22 mouse cellular contexts compared by ENCODE assay signal in the genomic region with DNA sequence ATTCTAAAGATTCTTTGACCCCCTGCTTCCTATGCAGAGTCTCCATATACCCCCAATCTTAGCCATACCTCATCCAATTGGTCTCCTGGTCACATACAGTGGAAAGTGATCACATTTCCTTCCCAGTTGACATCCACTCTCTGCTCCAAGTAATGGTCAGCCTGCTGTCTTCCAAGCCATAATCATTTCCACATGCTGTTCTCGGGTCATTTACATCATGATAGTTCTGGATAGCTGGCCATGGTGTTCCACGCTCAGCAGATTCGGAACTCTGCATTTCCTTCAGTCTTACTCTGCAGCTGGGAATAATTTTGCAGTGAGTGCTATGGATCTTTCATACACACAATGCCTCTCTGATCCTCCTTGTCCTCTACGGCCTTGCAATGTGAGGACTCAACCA. TPM values are rescaled to one million over a fixed set of nuclear protein-coding genes. Genes with fewer than 3 reads are reported as not detected.
DNase-seq lines count a peak whose midpoint lies in the region; ATAC-seq lines count a peak whose summit lies in the region.
"Had no signal": no experiment of that assay in that cellular context is flagged by ENCODE, and none has a peak within 500 bp of the region (broad histone marks: within the 10 kb centered on the region; RNA-seq: fewer than 3 reads in every experiment).

No protein-coding gene starts in this region.

- H3K4me2 ChIP-seq in embryonic facial prominence, embryonic 14.5 days (ENCODE audit: low read depth, low read length) = no peak overlapping the region
- H3K4me2 ChIP-seq: embryonic facial prominence, embryonic 15.5 days; heart, embryonic 12.5 days; hindbrain, embryonic 12.5 days had no signal

- 43% methylated on average over 4 of the region's 4 CpGs for WGBS in embryonic facial prominence, embryonic 14.5 days

- ATAC-seq in embryonic facial prominence, embryonic 14.5 days (ENCODE audit: low read depth) = 0 out of 2 replicates have a peak, but pooled peaks have one; percentile 33
- no peak for ATAC-seq in frontal cortex, adult (ENCODE audit: low TSS enrichment)
- ATAC-seq: forebrain, embryonic 14.5 days; hindbrain, postnatal 0 days had no signal

- H3K4me3 ChIP-seq in embryonic facial prominence, embryonic 14.5 days (ENCODE audit: low read depth, low read length) = no peak overlapping the region
- H3K4me3 ChIP-seq: embryonic facial prominence, embryonic 15.5 days; erythroblast, embryonic 14.5 days; forebrain, embryonic 10.5 days; heart, embryonic 12.5 days; hindbrain, embryonic 12.5 days had no signal

- H3K36me3 ChIP-seq in embryonic facial prominence, embryonic 14.5 days (ENCODE audit: control insufficient read depth, insufficient read depth, low read length) = no peaks in the 10 kb centered on the region
- H3K36me3 ChIP-seq: embryonic facial prominence, embryonic 15.5 days; forebrain, embryonic 10.5 days; heart, embryonic 12.5 days; hindbrain, embryonic 12.5 days had no signal

- H3K9ac ChIP-seq in embryonic facial prominence, embryonic 14.5 days (ENCODE audit: low read depth, low read length) = no peak overlapping the region
- H3K9ac ChIP-seq: embryonic facial prominence, embryonic 15.5 days; heart, embryonic 12.5 days; hindbrain, embryonic 12.5 days had no signal

- H3K4me1 ChIP-seq in embryonic facial prominence, embryonic 14.5 days (ENCODE audit: control insufficient read depth, insufficient read depth, low read length) = 0 out of 2 replicates have a peak, but pooled peaks cover 3% of the 10 kb centered on the region
- H3K4me1 ChIP-seq: forebrain, embryonic 10.5 days; heart, embryonic 12.5 days; hindbrain, embryonic 12.5 days had no signal

- H3K27me3 ChIP-seq in embryonic facial prominence, embryonic 14.5 days (replicated peaks; ENCODE audit: control insufficient read depth, insufficient read depth, low read length) = no peaks in the 10 kb centered on the region
- H3K27me3 ChIP-seq: CH12.LX; embryonic facial prominence, embryonic 15.5 days; heart, embryonic 12.5 days; hindbrain, embryonic 12.5 days had no signal

- H3K27ac ChIP-seq in embryonic facial prominence, embryonic 14.5 days (replicated peaks; ENCODE audit: low read depth, low read length) = no peak overlapping the region
- H3K27ac ChIP-seq: embryonic facial prominence, embryonic 15.5 days; forebrain, embryonic 10.5 days; hindbrain, embryonic 12.5 days; hindbrain, postnatal 0 days had no signal

- intact Hi-C loops in heart, postnatal 36 days (cut with DNase I) = no loop called here

- no peaks in the 10 kb centered on the region for H3K9me3 ChIP-seq in embryonic facial prominence, embryonic 14.5 days (ENCODE audit: control insufficient read depth, low read length)
- H3K9me3 ChIP-seq: embryonic facial prominence, embryonic 15.5 days; forebrain, embryonic 10.5 days; heart, embryonic 12.5 days; hindbrain, embryonic 12.5 days had no signal

- DNase-seq in gastrocnemius, adult 18-20 months (ENCODE audit: low spot score) = peak; percentile 15
- DNase-seq in gastrocnemius, postnatal 25 days = no peak
- DNase-seq in 3T3-L1 (ENCODE audit: low read depth, low spot score) = peak; percentile 63
- DNase-seq in embryo, embryonic 10.5 days (ENCODE audit: low spot score) = peak; percentile 48
- peak; percentile 80 for DNase-seq in embryonic facial prominence, embryonic 14.5 days (ENCODE audit: low spot score)
- no peak for DNase-seq in heart, postnatal 36 days
- DNase-seq in cerebellum, postnatal 10 days = no peak
- DNase-seq: adrenal gland, adult 8-10 months; adrenal gland, postnatal 36 days; cerebellum, adult 2 months; cerebellum, postnatal 25 days; gastrocnemius, postnatal 10 days; kidney, adult 11 months had no signal

RNA-seq across cellular contexts. Expression of a gene that starts 50.7 kb away (rescaled TPM):
- total RNA-seq in gastrocnemius, adult 18-20 months (2021) = 10 to 100 TPM; 13.0 to 15.9 TPM
- total RNA-seq in gastrocnemius, postnatal 25 days (2021) = 1 to 10 TPM; 8.2 to 9.7 TPM
- 27.9 and 32.5 TPM in 2 replicates for polyA plus RNA-seq in embryonic facial prominence, embryonic 14.5 days (2014; fragmentation: Nextera tagmentation; extraction: Ambion mirVana)
- 10 to 100 TPM; 11.8 to 13.3 TPM for total RNA-seq in heart, postnatal 36 days (2021)

Comparison
In these comparisons a context has a peak if more than half of its experiments do, and no peak if none do; other contexts are left out.
1. DNase-seq: peak in gastrocnemius, adult 18-20 months (single experiment), 3T3-L1 (single experiment), embryo, embryonic 10.5 days (single experiment) and embryonic facial prominence, embryonic 14.5 days (single experiment); none in gastrocnemius, postnatal 25 days (single experiment), heart, postnatal 36 days (0 of 2) and cerebellum, postnatal 10 days (0 of 2).